Mouse (Mus musculus): Measurements from ENCODE around the gene Olfm2.

DNA sequence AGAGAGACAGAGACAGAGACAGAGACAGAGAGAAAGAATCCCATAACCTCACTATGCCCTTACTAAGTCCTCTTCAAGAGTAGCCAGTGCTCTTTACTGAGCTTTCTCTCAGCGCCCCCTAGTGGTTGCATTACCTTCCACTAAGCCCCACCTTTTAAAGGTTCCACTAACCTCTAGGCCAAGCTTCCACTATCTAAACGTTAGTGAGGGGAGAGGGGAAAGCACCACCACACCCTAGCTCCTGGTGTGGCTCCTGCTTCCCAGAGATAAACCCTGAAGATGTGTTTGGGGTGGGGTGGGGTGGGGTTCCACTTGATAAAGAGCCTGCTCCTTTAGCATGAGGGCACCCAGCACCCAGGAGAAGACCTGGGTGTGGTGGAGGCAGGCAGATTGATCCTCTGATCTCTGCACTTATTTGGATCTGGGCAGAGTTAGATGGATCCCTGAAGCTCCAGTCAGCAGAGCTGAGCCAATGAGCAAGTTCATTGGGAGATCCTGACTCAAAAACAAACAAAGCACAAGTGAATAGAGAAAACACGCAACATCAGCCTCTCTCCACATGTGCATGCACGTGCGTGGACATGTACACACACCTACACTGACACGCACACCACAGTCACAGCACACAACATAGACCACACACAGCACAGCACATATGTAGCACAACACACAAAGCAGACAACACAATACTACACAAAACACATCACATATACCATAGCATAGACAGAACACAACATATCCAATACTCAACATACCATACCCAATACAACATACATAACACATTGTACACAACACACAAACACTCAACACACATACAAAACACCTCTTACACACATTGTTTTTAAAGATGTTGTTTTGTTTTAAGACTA, 11.2 kb upstream of the Olfm2 start:
- TF ChIP-seq CTCF (IDR thresholded peaks at IDR 0.05; ENCODE audit: low read depth, low read length) (peak; percentile 56), GATA1 (IDR thresholded peaks at IDR 0.05; ENCODE audit: borderline replicate concordance, low read length) (no peak), TAL1 (conservative IDR thresholded peaks at IDR 0.05; ENCODE audit: low read depth, low read length) (no peak), GATA2 (IDR thresholded peaks at IDR 0.05; ENCODE audit: borderline replicate concordance, low read depth, low read length) (no peak)

Measured in G1E (cell line).